Comparison of ENCODE assay signal across 8 mouse cellular contexts in the genomic region with DNA sequence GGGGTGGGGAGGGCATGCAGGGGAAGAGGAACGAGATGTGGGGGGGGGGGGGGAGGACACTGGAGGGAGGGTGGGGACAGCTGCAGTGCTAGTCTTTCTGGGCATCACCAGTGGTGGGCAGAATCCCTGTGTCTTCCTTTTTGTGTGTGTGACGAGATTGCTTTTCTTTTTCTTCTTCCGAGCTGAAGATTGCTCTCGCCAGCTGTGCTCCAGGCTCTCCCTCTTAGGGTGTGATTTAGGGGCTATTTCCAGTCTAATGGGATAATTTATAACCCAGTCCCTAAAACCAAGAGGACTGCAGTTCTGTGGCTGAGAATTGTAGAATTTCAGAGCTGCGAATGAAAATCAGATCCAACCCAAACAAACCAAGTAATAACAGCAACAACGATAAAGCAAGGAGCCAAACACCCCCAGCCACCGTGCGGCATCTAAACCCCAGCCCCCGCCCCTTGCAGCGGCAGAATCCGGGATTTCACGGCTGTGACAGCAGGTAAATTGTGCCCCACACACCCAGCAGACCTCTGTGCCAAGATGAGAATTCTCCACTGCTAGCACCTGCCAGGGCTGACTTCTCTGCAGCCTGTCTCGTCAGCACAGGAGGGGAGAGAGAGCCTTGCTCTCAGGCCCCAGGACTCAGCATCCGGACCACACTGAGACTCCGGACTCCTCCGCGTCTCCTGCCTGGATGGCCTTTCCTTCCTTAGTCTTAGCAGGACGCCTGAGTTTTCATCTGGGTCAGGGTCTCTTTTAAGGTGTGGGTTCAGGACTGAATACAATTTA.
DNase-seq lines count a peak whose midpoint lies in the region; ATAC-seq and TF ChIP-seq lines count a peak whose summit lies in the region.

No protein-coding gene starts in this region.

- no peak for DNase-seq in heart, postnatal 4 days
- DNase-seq in cerebellum, postnatal 25 days: peak; percentile 53 to 57
- DNase-seq in heart, postnatal 0 days (ENCODE audit: low spot score): no peak
- DNase-seq in thymus, postnatal 36 days: peak; percentile 15 to 19
- no peak for DNase-seq in adrenal gland, postnatal 10 days

- TF ChIP-seq CTCF in heart, postnatal 0 days (IDR thresholded peaks at IDR 0.05; ENCODE audit: low read depth): no peak

- H3K9me3 ChIP-seq in heart, embryonic 14.5 days (ENCODE audit: control insufficient read depth, low read length): no peaks in the 10 kb centered on the region
- no peaks in the 10 kb centered on the region for H3K9me3 ChIP-seq in heart, postnatal 0 days (replicated peaks; ENCODE audit: control insufficient read depth, low read length)
- no peaks in the 10 kb centered on the region for H3K9me3 ChIP-seq in liver, embryonic 12.5 days (replicated peaks)

- peaks cover 20% of the 10 kb centered on the region for H3K27me3 ChIP-seq in heart, embryonic 14.5 days (ENCODE audit: control insufficient read depth, insufficient read depth, low read length)
- peaks cover 10% of the 10 kb centered on the region; the same call in 1 of the 2 replicates for H3K27me3 ChIP-seq in heart, postnatal 0 days (ENCODE audit: control insufficient read depth, insufficient read depth, low read length)
- H3K27me3 ChIP-seq in liver, embryonic 12.5 days (replicated peaks): peaks cover 56% of the 10 kb centered on the region

- peak overlapping the region; percentile 64 for H3K9ac ChIP-seq in heart, embryonic 14.5 days (ENCODE audit: low read length)
- H3K9ac ChIP-seq in heart, postnatal 0 days (replicated peaks; ENCODE audit: low read depth, low read length): peak overlapping the region; percentile 42; the same call in 1 of the 2 replicates
- no peak overlapping the region for H3K9ac ChIP-seq in liver, embryonic 12.5 days

- H3K4me1 ChIP-seq in heart, embryonic 14.5 days (ENCODE audit: control insufficient read depth in 2 of 2, insufficient read depth in 2 of 2, low read length in 2 of 2): peaks cover 11 to 17% of the 10 kb centered on the region in 2 experiments; a peak in 2 of 4 replicates
- peaks cover 13% of the 10 kb centered on the region for H3K4me1 ChIP-seq in heart, postnatal 0 days (ENCODE audit: control insufficient read depth, insufficient read depth)
- peaks cover 4% of the 10 kb centered on the region; the same call in 1 of the 2 replicates for H3K4me1 ChIP-seq in liver, embryonic 12.5 days

- TF ChIP-seq EP300 in heart, postnatal 0 days (IDR thresholded peaks at IDR 0.05; ENCODE audit: low read depth): no peak

- H3K36me3 ChIP-seq in heart, embryonic 14.5 days (ENCODE audit: control insufficient read depth, insufficient read depth, low read length): no peaks in the 10 kb centered on the region
- no peaks in the 10 kb centered on the region for H3K36me3 ChIP-seq in heart, postnatal 0 days (replicated peaks; ENCODE audit: control insufficient read depth, insufficient read depth, low read length)
- no peaks in the 10 kb centered on the region for H3K36me3 ChIP-seq in liver, embryonic 12.5 days

- H3K4me2 ChIP-seq in heart, embryonic 14.5 days (ENCODE audit: low read length): peak overlapping the region; percentile 72
- H3K4me2 ChIP-seq in heart, postnatal 0 days (ENCODE audit: low read depth, low read length): peak overlapping the region; percentile 68
- H3K4me2 ChIP-seq in liver, embryonic 12.5 days: peak overlapping the region; percentile 46

- WGBS in heart, embryonic 14.5 days: 2% methylated on average over 17 of the region's 18 CpGs
- 4% methylated on average over 18 of the region's 18 CpGs for WGBS in heart, postnatal 0 days
- WGBS in liver, embryonic 12.5 days (ENCODE audit: insufficient replicate concordance): 3% methylated on average over 18 of the region's 18 CpGs

- ATAC-seq in heart, embryonic 14.5 days (ENCODE audit: insufficient number of reproducible peaks, insufficient read depth, low FRiP score, low read depth): 0 out of 2 replicates have a peak, but pooled peaks have one; percentile 6
- no peak for ATAC-seq in heart, postnatal 0 days (ENCODE audit: insufficient read depth, low read depth)
- ATAC-seq in liver, embryonic 12.5 days: no peak
- ATAC-seq in frontal cortex, adult (ENCODE audit: low TSS enrichment): no peak

- H3K27ac ChIP-seq in heart, embryonic 14.5 days (replicated peaks in 1 of 2; ENCODE audit: control insufficient read depth in 1 of 2, insufficient read depth in 1 of 2, low read depth in 2 of 2, low read length in 2 of 2): no peak overlapping the region
- no peak overlapping the region for H3K27ac ChIP-seq in heart, postnatal 0 days (ENCODE audit: low read depth)
- no peak overlapping the region for H3K27ac ChIP-seq in liver, embryonic 12.5 days

- H3K4me3 ChIP-seq in heart, embryonic 14.5 days (ENCODE audit: control insufficient read depth in 1 of 2, insufficient read depth in 1 of 2, low read depth in 1 of 2, low read length in 2 of 2): peak overlapping the region; percentile 35 to 46
- peak overlapping the region; percentile 39 for H3K4me3 ChIP-seq in heart, postnatal 0 days (ENCODE audit: low read depth, low read length)
- no peak overlapping the region for H3K4me3 ChIP-seq in liver, embryonic 12.5 days

Comparison
In these comparisons a context has a peak if more than half of its experiments do, and no peak if none do; other contexts are left out.
1. DNase-seq: peak in cerebellum, postnatal 25 days (2 of 2) and thymus, postnatal 36 days (2 of 2); none in heart, postnatal 4 days (single experiment), heart, postnatal 0 days (single experiment) and adrenal gland, postnatal 10 days (single experiment).
2. Peak in every context shown above with its lines, with median percentiles within 50 percentile points of each other: H3K4me2 ChIP-seq.